Mouse (Mus musculus): ENCODE measurements around the gene Kirrel3. TPM values are rescaled to one million over a fixed set of nuclear protein-coding genes. Genes with fewer than 3 reads are reported as not detected.
A peak's percentile ranks its signal among the peaks of the same experiment; 100 is the strongest.

Gene Kirrel3
- total and polyA plus RNA-seq, 2 experiments from 2014 or later, result 0.29 to 0.42 TPM

- no peak overlapping the region for H3K27ac ChIP-seq (ENCODE audit: low read depth)
- H3K4me2 ChIP-seq (ENCODE audit: low read depth, low read length), result peak overlapping the region; percentile 88
- no peaks in the 10 kb centered on the region for H3K9me3 ChIP-seq (replicated peaks; ENCODE audit: control insufficient read depth, low read length)
- H3K4me1 ChIP-seq (ENCODE audit: control insufficient read depth, insufficient read depth), result peaks cover 3% of the 10 kb centered on the region; the same call in 1 of the 2 replicates
- ATAC-seq (ENCODE audit: insufficient read depth, low read depth) (no peak), DNase-seq (ENCODE audit: low spot score) (no peak)
- no peaks in the 10 kb centered on the region for H3K36me3 ChIP-seq (replicated peaks; ENCODE audit: control insufficient read depth, insufficient read depth, low read length)
- TF ChIP-seq CTCF (IDR thresholded peaks at IDR 0.05; ENCODE audit: low read depth), result no peak
- TF ChIP-seq EP300 (IDR thresholded peaks at IDR 0.05; ENCODE audit: low read depth), result no peak
- peak overlapping the region; percentile 65 for H3K4me3 ChIP-seq (ENCODE audit: low read depth, low read length)
- H3K27me3 ChIP-seq (ENCODE audit: control insufficient read depth, insufficient read depth, low read length), result peaks cover 88% of the 10 kb centered on the region
- H3K9ac ChIP-seq (replicated peaks; ENCODE audit: low read depth, low read length), result 0 out of 2 replicates have a peak overlapping the region, but pooled peaks have one; percentile 22
- 2% methylated on average over 13 of the region's 13 CpGs for WGBS
These were observed 3.6 kb downstream of the Kirrel3 start for GRCm38 (mm10) chr9:34489316-34489710.

GRCm38 (mm10) chr9:34489760-34490159 is 4.1 kb downstream of the Kirrel3 start:
- no peak for ATAC-seq (ENCODE audit: insufficient read depth, low read depth)
- Histone ChIP-seq H3K9ac (replicated peaks; ENCODE audit: low read depth, low read length) (no peak overlapping the region), H3K4me3 (ENCODE audit: low read depth, low read length) (peak overlapping the region; percentile 65), H3K36me3 (replicated peaks; ENCODE audit: control insufficient read depth, insufficient read depth, low read length) (no peaks in the 10 kb centered on the region), H3K4me1 (ENCODE audit: control insufficient read depth, insufficient read depth) (peaks cover 3% of the 10 kb centered on the region; the same call in 1 of the 2 replicates), H3K9me3 (replicated peaks; ENCODE audit: control insufficient read depth, low read length) (no peaks in the 10 kb centered on the region), H3K27ac (ENCODE audit: low read depth) (no peak overlapping the region), H3K27me3 (ENCODE audit: control insufficient read depth, insufficient read depth, low read length) (peaks cover 85% of the 10 kb centered on the region), H3K4me2 (ENCODE audit: low read depth, low read length) (peak overlapping the region; percentile 88)
- WGBS, result 34% methylated on average over 5 of the region's 5 CpGs
- no peak for DNase-seq (ENCODE audit: low spot score)
- TF ChIP-seq CTCF (IDR thresholded peaks at IDR 0.05; ENCODE audit: low read depth), result no peak
- no peak for TF ChIP-seq EP300 (IDR thresholded peaks at IDR 0.05; ENCODE audit: low read depth)

- Histone ChIP-seq H3K4me3 (ENCODE audit: low read depth, low read length) (no peak overlapping the region), H3K27me3 (ENCODE audit: control insufficient read depth, insufficient read depth, low read length) (peaks cover 67% of the 10 kb centered on the region), H3K9me3 (replicated peaks; ENCODE audit: control insufficient read depth, low read length) (no peaks in the 10 kb centered on the region), H3K27ac (ENCODE audit: low read depth) (no peak overlapping the region), H3K4me1 (ENCODE audit: control insufficient read depth, insufficient read depth) (peaks cover 3% of the 10 kb centered on the region; the same call in 1 of the 2 replicates), H3K4me2 (ENCODE audit: low read depth, low read length) (no peak overlapping the region), H3K36me3 (replicated peaks; ENCODE audit: control insufficient read depth, insufficient read depth, low read length) (no peaks in the 10 kb centered on the region), H3K9ac (replicated peaks; ENCODE audit: low read depth, low read length) (no peak overlapping the region)
- DNase-seq (ENCODE audit: low spot score) (no peak), ATAC-seq (ENCODE audit: insufficient read depth, low read depth) (no peak)
- WGBS, result 30% methylated on average over 3 of the region's 3 CpGs
- TF ChIP-seq EP300 (IDR thresholded peaks at IDR 0.05; ENCODE audit: low read depth), result no peak
- TF ChIP-seq CTCF (IDR thresholded peaks at IDR 0.05; ENCODE audit: low read depth), result no peak
These were observed 6.4 kb downstream of the Kirrel3 start for GRCm38 (mm10) chr9:34492121-34492520.

GRCm38 (mm10) chr9:34493571-34493970 is 7.9 kb downstream of the Kirrel3 start:
- TF ChIP-seq EP300 (IDR thresholded peaks at IDR 0.05; ENCODE audit: low read depth), result no peak
- no peak for TF ChIP-seq CTCF (IDR thresholded peaks at IDR 0.05; ENCODE audit: low read depth)
- Histone ChIP-seq H3K36me3 (replicated peaks; ENCODE audit: control insufficient read depth, insufficient read depth, low read length) (no peaks in the 10 kb centered on the region), H3K27me3 (ENCODE audit: control insufficient read depth, insufficient read depth, low read length) (peaks cover 53% of the 10 kb centered on the region), H3K9ac (replicated peaks; ENCODE audit: low read depth, low read length) (no peak overlapping the region), H3K27ac (ENCODE audit: low read depth) (no peak overlapping the region), H3K9me3 (replicated peaks; ENCODE audit: control insufficient read depth, low read length) (no peaks in the 10 kb centered on the region), H3K4me2 (ENCODE audit: low read depth, low read length) (no peak overlapping the region), H3K4me1 (ENCODE audit: control insufficient read depth, insufficient read depth) (no peaks in the 10 kb centered on the region), H3K4me3 (ENCODE audit: low read depth, low read length) (no peak overlapping the region)
- ATAC-seq (ENCODE audit: insufficient read depth, low read depth) (no peak), DNase-seq (ENCODE audit: low spot score) (no peak)
- 38% methylated on average over 2 of the region's 2 CpGs for WGBS

GRCm38 (mm10) chr9:34498126-34498525 is 12.4 kb downstream of the Kirrel3 start:
- Histone ChIP-seq H3K4me2 (ENCODE audit: low read depth, low read length) (no peak overlapping the region), H3K9me3 (replicated peaks; ENCODE audit: control insufficient read depth, low read length) (no peaks in the 10 kb centered on the region), H3K4me1 (ENCODE audit: control insufficient read depth, insufficient read depth) (no peaks in the 10 kb centered on the region), H3K27me3 (ENCODE audit: control insufficient read depth, insufficient read depth, low read length) (peaks cover 21% of the 10 kb centered on the region), H3K27ac (ENCODE audit: low read depth) (no peak overlapping the region), H3K9ac (replicated peaks; ENCODE audit: low read depth, low read length) (no peak overlapping the region), H3K36me3 (replicated peaks; ENCODE audit: control insufficient read depth, insufficient read depth, low read length) (no peaks in the 10 kb centered on the region), H3K4me3 (ENCODE audit: low read depth, low read length) (no peak overlapping the region)
- no peak for TF ChIP-seq CTCF (IDR thresholded peaks at IDR 0.05; ENCODE audit: low read depth)
- TF ChIP-seq EP300 (IDR thresholded peaks at IDR 0.05; ENCODE audit: low read depth), result no peak
- ATAC-seq (ENCODE audit: insufficient read depth, low read depth) (no peak), DNase-seq (ENCODE audit: low spot score) (no peak)
- 61% methylated on average over 2 of the region's 2 CpGs for WGBS

GRCm38 (mm10) chr9:34498651-34499050 is 13.0 kb downstream of the Kirrel3 start:
- H3K4me2 ChIP-seq (ENCODE audit: low read depth, low read length), result no peak overlapping the region
- H3K9ac ChIP-seq (replicated peaks; ENCODE audit: low read depth, low read length), result no peak overlapping the region
- H3K9me3 ChIP-seq (replicated peaks; ENCODE audit: control insufficient read depth, low read length), result no peaks in the 10 kb centered on the region
- peaks cover 17% of the 10 kb centered on the region; the same call in 1 of the 2 replicates for H3K27me3 ChIP-seq (ENCODE audit: control insufficient read depth, insufficient read depth, low read length)
- H3K4me3 ChIP-seq (ENCODE audit: low read depth, low read length), result no peak overlapping the region
- TF ChIP-seq CTCF (IDR thresholded peaks at IDR 0.05; ENCODE audit: low read depth) (peak; percentile 91), EP300 (IDR thresholded peaks at IDR 0.05; ENCODE audit: low read depth) (no peak)
- no peak overlapping the region for H3K27ac ChIP-seq (ENCODE audit: low read depth)
- DNase-seq (ENCODE audit: low spot score) (peak; percentile 71), ATAC-seq (ENCODE audit: insufficient read depth, low read depth) (peak; percentile 33; the same call in 1 of the 2 replicates)
- no peaks in the 10 kb centered on the region for H3K4me1 ChIP-seq (ENCODE audit: control insufficient read depth, insufficient read depth)
- WGBS, result 2% methylated on average over 5 of the region's 5 CpGs
- no peaks in the 10 kb centered on the region for H3K36me3 ChIP-seq (replicated peaks; ENCODE audit: control insufficient read depth, insufficient read depth, low read length)
